Mouse (Mus musculus) gastrocnemius, postnatal 36 days (tissue): ENCODE data around the gene Chn1. TPM values are rescaled to one million over a fixed set of nuclear protein-coding genes. Genes with fewer than 3 reads are reported as not detected.
"Not testable (repeated sequence)": the region's sequence is repeated elsewhere in the genome, so short reads cannot be mapped to it uniquely, and the experiment has no call there.

Experiments used
- DNase-seq, 2 experiments: peaks; one replicate each; pipeline ENCODE4 v3.0.0; 2022
- intact Hi-C: fragments of 180-260 bp; cut with DNase I; formaldehyde crosslinking; loops from one replicate; pipeline ENCODE4 v1.15.1; 2025
- long read RNA-seq, 2 experiments: library from polyadenylated mRNA; stranded (forward); transcript quantifications; one replicate each; pipeline ENCODE4 v2.0.0; 2021
- total RNA-seq, 2 experiments: library from RNA; stranded (reverse); gene quantifications; 2 replicates each; pipeline ENCODE4 v1.2.3; 2021

The Chn1 gene
- total RNA-seq, result 1 to 10 TPM; 3.4 to 5.3 TPM
- long read RNA-seq, experiment 1, partial matches to known transcripts, result 0 of 2 reads
- long read RNA-seq, experiment 1, other reads (novel, unspliced or antisense), result 2 of 2 reads
- long read RNA-seq, experiment 2, partial matches to known transcripts, result 0 of 4 reads
- long read RNA-seq, experiment 2, other reads (novel, unspliced or antisense), result 4 of 4 reads

DNA sequence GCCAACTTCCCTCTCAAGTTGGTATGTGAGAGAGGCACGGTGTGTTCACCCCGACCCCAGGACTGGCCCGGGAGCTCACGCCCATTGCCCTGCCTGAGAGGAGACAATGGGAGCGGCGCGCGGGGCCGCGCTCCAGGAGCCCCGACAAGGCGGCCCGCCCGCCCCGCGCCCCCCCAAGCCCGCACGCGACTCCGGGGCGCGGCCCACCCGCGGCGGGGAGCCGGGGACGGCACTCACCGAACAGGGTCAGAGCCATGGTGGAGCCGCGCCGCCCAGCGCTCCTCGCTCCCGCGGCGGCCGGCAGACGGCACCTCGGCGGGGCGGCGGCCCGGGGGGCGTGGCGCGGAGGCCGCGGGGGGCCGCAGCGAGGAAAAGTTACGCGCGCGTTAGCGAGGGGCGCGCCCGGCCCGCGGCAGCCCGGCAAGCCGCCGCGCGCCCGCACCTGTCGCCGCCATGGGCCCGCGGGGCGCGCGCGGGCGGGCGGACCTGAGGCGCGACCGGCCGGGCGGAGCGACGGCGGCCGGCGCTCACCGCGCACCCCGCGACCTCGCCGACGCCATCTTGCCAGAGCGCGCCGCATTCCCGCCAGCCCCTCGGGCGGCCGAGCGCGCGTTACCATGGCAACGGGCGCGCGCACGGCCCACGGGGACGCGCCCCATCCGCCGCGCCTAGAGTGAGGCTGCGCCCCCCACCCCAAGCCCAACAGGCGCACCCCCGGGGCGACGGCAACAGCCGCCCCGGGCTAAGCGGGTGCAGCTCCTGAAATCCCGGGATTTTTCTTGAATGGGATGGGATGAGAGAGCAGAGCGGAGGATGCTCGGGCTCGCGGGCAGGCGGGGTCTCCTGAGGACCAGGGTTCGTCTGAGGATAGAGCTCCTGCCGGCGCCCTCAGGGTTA, at the start of gene Chn1:
Gene Chn1, minus strand, starts transcription at position 561 of the 897 bp plus-strand sequence.
- intact Hi-C loops, result no loop called here
- DNase-seq, result peak; percentile 7 to 25

DNA sequence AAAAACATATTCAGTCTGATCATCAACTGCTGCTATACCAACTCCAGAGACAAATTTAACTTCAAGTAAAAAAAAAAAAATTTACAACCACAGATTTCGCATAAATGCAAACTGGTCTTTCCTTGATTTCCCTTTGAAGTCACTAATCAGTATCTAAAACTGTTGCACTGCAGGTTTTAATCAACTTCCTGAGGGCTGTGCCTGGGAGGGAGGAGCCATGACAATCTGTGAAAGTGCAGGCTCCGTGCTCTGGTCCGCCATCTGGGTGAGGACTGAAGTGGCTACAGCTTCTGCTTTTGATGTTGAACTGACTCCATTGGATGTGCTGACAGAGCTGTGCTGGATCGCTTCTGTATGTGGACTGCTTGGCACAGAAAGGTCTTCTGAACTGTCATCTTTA, 43.6 kb upstream of the Chn1 start:
- intact Hi-C loops, result no loop called here
- DNase-seq, result no peak

DNA sequence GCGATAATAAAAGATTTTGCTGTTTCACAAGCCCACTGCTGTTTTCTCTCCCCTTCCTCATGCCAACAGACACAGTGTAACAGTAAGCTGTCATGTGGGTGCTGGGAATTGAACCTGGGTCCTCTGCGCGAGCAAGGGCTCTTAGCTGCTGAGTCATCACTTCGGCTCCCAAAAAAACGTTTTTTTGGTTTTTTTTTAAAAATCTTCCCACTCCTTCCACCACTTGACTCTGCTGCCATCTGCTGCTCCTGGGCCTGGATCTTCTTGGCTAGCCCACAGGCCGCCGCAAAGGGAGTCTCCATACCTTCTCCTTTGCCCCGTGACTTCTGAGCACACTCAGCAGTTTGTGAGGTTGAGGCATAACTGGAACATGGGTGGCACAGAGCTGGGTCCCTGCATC, 32.5 kb upstream of the Chn1 start:
- intact Hi-C loops, result no loop called here
- no peak for DNase-seq

DNA sequence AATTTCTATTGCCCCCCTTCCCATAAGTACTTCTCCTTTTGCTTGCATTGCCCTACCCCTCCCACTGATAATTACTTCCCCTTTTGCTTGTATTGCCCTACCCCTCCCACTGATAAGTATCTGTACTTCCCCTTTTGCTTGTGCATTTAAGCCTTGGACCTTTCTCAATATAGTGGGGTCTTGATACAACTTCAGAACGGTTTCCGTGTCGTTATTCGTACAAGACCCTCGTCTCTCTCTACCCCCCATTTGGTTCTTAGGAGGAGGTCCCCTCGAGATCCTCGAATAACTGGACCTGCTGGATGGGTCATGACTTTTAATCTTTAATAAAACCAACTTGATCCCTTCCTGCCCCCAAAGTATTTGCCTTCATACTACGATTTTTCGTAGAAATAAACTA, 25.0 kb upstream of the Chn1 start:
- intact Hi-C loops, DNase-seq: not testable (repeated sequence)

DNA sequence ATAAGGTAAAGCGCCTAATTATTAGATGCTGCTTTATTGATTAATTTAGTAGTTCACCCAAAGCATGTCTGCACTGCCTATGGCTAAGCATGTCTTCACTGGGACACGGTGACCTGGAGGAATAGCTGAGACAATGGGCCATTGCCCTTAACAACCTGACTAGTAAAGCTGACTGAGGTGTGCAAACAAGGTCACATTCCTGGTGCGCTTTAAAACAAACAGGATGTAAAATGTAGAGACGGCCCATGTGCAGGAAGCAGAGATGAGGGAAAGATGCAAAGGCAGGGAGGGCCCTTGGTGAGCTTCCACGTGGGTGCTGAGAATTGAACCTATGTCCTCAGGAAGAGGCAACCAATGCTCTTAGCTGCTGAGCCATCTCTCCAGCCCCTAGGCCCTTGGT, 23.6 kb upstream of the Chn1 start:
- intact Hi-C loops, result loop anchor here (10.0 kb wide), 1 partner anchor 186 kb away; no protein-coding TSS in a partner anchor
- DNase-seq, result no peak

DNA sequence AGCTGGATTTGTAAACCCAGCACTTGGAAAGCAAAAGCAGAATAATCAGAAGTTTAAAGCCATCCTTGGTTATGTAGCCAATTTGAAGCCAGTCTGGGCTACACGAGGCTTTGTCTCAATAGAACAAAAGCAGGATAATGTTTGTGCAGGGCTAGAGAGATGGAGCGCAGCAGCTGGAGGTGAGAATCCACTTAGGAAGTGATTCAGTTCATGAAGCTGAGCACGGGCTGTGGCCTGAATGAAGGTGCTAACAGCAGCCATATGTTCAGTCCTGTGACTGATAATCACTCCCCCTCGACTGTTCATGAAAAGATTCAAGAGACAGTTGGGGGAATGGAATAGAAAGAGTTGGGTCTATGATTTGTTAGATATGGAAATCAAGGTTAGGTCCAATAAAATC, 23.0 kb upstream of the Chn1 start:
- intact Hi-C loops, result loop anchor here (10.0 kb wide), 1 partner anchor 187 kb away; no protein-coding TSS in a partner anchor
- DNase-seq, result no peak

DNA sequence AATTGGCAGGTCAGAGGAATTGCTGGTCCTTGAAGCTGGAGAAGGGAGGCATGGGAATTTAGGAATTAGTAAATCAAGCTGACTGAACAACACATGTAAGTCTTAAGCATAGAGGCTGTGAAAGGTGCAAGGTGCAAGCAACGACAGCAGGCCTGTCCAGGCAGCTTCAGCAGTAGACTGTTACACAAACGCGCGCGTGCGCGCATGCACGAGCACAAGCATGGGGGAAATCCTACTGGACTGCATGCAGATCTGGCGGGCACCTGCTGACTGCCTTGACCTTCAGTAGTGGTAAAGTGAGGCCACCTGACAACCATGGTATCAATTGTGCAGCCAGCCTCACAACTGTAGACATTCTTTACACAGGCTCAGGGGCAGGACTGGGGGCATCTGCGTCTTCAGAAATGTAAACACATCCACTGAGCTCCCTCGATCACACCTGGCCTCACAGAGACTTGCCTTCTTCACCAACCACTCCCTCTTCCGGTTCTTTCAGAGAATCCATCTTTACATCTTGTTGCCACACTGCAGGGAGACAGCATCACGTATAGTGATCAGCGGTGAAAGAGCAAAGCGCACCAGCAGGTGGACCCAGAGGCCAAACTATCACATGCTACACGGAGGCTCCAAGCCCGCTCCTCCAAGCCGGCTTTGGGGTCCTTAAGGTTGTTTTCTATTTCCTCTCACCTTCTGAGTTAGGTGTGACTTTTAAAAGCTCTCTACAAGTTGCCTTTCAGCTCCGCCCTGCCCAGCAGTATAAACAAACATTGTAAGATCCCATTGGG, 16.9 kb upstream of the Chn1 start:
- no peak for DNase-seq
- intact Hi-C loops, result loop anchor here (10.0 kb wide), 1 partner anchor 193 kb away; no protein-coding TSS in a partner anchor

DNA sequence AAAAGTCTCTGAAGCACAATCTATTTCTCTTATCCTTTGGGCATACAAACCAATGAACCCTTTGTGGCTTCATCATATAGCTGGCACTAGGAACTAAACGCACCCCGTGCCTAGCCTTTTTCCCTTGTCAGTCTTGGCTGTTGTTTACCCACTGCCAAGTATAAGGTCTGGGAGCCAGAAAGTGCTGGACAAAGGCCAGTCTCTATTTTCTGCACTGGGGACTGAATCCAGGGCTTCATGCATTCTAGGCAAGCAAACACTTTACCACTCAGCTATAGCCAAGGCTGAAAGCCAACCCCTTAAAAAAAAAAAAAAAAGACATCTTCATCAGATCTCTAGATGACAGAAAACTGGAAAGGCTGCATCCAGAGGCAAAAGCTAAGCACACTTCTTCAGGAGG, 15.2 kb upstream of the Chn1 start:
- DNase-seq, result peak in 1 of 2 experiments; percentile 16
- intact Hi-C loops, result loop anchor here (10.0 kb wide), 1 partner anchor 194 kb away; no protein-coding TSS in a partner anchor

DNA sequence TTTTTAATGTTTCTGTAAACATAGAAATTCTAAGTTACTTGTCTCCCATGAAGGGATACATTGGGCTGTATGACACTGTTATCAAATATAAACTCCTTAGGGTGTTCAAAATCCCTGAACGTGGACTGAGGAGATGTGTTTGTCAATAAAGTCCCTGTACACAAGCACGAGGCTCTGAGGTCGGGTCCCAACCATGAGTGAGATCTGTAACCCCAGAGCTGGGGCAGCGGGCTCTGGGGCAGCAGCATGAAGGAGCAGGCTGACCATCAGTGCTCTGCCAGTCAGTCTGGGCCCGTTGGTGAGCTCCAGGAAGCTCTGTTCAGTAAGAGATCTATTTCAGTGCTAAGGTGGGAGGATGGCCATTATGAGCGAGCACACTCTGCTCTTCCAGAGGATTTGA, 13.2 kb upstream of the Chn1 start:
- intact Hi-C loops, result no loop called here

DNA sequence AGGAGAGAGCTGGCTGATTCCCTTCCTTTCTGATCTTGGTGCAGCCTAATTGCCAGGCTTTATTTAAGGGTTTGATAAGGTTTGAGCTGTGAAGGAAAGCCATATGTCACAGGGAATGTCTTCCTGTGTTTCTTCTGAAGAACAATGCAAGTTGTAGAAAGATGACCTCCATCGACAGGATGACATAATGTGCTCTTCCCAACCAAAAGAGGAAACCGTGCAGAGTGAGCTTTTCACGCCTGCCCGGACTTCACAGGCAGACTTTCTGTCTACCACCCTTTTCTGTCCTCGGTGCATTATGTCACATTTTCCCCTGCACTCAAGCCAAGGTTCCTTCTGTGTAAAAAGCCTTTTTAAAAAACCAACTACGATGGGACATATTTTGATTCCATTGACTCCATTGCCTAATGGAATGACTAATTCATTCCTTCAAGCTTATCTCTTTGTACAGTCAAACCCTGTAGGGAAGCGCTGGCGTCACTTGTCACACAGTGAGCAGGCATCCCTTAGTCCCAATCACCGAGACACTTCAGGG, 7.3 kb upstream of the Chn1 start:
- intact Hi-C loops, result no loop called here
- no peak for DNase-seq

More for the DNA sequence above, 13.2 kb upstream of the Chn1 start:
- DNase-seq, result no peak

DNA sequence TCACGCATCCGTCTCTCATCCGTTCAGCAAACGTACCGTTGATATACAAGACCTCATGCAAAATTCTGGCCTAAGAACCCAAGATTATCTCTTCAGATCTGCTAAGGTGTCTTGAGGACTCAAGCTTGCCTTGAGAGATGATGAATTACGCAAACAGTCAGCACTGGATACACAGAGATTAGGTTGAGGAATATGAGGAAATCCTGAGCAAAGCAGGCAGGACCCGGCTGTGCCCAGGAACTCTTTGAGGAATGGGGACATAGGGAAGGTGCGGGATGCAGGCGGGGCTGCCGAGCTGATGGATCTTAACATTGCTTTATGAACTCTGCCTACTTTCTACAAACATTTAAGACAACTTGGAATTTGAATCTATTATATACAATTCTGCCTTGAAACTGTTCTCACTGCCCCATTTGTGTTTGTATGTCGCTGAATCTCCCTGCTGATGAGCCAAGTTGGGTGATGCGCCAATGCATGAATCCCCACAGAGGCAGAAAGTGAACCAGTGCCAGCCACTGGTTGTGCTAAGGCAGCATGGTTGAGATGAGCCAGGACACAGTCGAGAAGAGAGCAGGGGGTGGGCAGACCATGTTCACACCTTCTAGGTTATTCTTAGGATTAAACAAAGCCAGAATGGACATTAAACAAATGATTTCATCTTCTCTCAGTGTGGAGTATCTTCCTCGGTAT, 5.3 kb upstream of the Chn1 start:
- no peak for DNase-seq
- intact Hi-C loops, result no loop called here

DNA sequence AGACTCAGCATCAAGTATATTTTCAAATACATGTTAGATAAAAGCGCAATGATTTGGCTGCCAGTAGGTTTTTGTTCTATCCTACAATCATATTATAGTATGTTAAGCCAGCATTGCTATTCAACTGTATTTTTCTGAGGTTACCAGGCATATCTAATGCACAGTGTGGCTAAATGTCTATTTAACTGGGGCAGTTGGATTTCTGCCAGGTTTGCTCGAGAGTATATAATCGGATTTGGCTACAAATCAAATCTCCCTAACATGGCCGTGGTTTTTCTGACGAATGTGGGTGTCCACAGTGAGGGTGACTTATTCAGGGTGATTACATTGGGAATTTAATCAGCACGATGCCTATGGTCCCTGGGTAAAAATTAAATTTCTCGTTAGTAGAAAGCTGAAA, 4.7 kb upstream of the Chn1 start:
- no peak for DNase-seq
- intact Hi-C loops, result no loop called here

DNA sequence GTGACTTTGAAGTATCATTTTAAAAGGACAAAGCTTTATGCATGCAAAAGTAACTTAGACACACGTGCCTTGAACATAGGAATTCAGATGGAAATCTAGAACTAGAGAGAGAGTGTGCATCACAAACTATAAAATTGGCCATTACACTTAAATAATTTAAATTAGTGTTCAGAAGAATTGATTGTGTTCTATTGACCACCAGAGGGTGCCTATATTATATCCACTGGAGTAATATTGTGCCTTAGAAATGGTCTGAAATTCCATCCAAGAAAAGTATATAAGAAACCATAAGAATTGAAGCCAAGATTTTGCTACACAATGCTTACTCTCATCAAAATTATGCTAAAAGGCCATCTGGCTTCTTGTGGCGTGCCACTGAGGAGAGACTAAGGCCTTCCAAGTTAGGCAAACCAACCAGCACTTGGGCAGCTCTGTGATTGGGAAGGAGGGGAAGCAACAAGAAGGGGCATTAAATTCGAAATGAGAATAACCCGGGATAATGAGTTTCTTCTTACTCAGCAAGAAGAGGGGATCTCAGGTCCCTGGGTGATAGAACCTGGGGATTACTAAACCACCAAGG, 4.0 kb upstream of the Chn1 start:
- no peak for DNase-seq
- intact Hi-C loops, result no loop called here

DNA sequence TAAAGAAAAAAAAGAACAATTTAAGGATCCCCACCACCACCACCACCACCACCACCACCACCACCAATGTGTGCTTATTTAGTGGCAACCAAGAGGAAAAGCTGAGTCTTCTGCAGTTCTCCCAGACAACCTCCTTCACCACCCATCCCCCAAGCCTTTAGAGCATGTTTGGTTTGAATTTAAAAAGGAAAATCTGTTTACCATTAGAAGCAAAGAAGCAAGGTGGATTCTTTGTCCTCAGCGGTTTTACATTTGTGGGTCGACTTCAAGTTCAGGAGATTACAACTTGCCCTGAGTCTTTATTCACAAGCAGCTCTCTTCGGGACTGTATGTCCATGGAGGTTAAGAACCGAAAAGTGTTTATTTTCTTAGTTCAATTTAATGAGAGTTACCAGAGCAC, 1.8 kb upstream of the Chn1 start:
- intact Hi-C loops, result no loop called here
- no peak for DNase-seq

DNA sequence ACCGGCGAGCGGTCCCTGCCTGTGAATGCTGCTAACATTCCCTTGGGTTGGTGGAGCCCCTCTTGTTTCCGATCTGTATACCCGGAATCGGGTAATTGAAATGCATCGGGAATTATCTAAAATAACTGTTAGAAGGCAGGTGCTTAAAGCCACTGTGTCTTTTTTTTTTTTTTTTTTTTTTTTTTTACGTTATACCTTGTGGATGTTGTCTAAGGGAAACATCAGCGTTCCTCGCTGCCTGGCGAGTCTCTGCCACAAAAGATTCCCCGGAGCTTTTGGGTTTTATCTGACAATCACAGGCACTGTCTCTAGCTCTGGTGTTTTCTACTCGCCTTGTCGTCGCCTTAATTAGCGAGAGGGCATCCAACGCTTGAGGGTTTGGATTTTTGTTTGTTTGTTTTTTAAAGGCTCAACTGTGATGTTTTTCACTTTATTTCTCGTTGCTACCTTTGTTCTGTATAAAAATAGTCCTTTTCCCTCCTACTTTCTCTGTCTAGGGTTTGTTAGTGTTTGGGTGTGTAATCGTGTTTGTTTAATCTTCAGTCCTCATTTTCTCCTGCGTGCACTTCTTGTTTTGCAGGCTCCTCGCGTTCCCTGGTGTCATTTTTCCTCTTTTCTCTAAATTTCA, 651 bp upstream of the Chn1 start:
- DNase-seq, result no peak
- intact Hi-C loops, result no loop called here

DNA sequence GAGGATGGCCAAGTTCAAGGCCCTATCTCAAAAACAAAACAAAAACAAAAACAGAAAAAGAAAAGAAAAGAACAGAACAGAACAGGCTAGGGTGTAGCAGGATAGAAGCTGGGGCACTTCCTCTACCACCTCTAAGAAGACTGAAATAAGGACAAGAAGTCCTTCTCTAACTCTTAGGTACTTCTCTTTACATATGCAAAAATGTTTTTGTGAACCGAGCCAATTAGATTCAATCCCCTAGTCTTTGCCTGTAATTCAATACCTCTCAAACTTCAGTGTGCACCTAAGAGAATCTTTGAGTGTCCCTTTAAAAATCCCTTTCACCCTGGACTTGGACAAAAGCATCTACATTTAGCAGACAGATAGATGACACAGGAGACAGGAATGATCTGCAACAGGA, 2.2 kb downstream of the Chn1 start:
- intact Hi-C loops, result no loop called here
- no peak for DNase-seq

DNA sequence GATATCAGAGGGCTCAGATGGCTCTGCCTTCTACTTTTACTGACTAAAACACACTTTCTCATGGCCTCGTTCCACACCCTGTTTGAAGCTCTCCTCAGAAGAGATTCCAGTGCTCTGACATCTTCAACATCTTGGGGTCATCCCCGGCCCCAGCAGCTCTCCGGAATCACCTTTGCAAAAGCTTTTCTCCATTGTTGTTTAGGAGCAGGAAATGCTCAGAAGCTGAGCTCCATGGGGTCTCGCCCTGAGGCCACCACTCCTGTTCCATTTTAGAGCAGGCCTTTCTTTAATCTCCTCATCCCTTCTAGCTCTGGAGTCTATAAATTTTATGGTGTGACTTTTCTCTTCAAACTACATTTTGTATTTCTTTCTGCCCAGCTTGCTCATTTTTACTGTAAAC, 6.5 kb downstream of the Chn1 start:
- intact Hi-C loops, result no loop called here
- DNase-seq, result no peak

DNA sequence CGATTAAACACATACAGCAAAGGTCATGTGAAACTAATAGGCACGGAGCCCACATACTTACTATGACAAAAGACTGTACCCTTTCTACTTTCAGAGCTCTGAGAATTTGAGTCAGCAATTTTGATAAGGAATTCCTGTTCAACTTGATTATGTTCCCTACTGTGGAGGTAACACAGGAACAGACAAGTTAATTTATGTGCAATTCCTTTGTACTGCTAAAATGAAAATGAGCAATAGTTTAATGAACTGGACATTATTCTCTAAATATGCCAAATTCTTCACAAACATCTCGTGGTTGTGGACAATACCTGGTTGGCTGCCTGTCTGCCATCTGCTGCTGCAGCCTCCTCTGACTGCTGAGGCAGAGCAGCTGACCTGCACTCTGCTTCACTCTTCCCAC, 11.6 kb downstream of the Chn1 start:
- no peak for DNase-seq
- intact Hi-C loops, result no loop called here

DNA sequence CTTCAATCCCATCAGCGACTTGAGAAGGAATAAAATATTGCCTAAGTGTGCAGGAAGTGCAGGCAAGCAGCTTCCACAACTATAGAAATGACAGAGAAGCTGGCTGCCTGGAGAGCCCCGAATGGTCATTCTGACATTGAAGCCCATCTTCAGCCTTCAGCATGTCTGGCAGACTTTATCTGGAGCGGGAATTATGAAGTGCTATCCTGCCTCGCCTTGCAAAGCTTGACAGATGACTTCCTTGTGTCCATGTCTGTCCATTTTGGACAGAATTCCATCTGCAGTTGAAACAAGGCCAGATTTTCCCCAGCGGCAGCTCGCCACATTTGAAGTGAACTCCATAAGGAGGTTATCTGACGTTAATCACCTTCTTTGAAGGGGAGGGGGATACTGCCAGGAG, 15.2 kb downstream of the Chn1 start:
- DNase-seq, result no peak
- intact Hi-C loops, result no loop called here
